Mouse (Mus musculus) liver, postnatal 0 days (tissue): ENCODE results near the gene Triobp. TPM values are rescaled to one million over a fixed set of nuclear protein-coding genes. Genes with fewer than 3 reads are reported as not detected.
"Not testable (repeated sequence)": the region's sequence is repeated elsewhere in the genome, so short reads cannot be mapped to it uniquely, and the experiment has no call there.

Source experiments
- ATAC-seq: fragments of 200-750 bp; cut with Nextera tagmentation; 2 replicates; pipeline ENCODE4 v1.8.0; 2017; ENCODE audit warnings: mild to moderate bottlenecking, moderate library complexity
- DNase-seq: peaks from one replicate; pipeline ENCODE4 v3.0.0-alpha.2; 2016
- H3K27ac ChIP-seq: fragments of 300-500 bp; sonication (generic); 2 replicates; pipeline ENCODE4 v1.5.1; 2014; ENCODE audit warnings: antibody characterized with exemption, moderate library complexity, mild to moderate bottlenecking, low read depth
- H3K27me3 ChIP-seq: fragments of 300-500 bp; sonication (generic); 2 replicates; pipeline ENCODE4 v1.6.1; 2014; ENCODE audit warnings: low read length, control low read depth, mixed read lengths; ENCODE audit not compliant: insufficient read depth
- H3K36me3 ChIP-seq: fragments of 300-500 bp; sonication (generic); replicated peaks from 2 replicates; pipeline ENCODE4 v1.6.1; 2014; ENCODE audit warnings: mild to moderate bottlenecking, control low read depth, low read length, moderate library complexity, mixed read lengths; ENCODE audit not compliant: insufficient read depth
- H3K4me1 ChIP-seq: fragments of 300-500 bp; sonication (generic); 2 replicates; pipeline ENCODE4 v1.6.1; 2014; ENCODE audit warnings: antibody characterized with exemption, mild to moderate bottlenecking, control low read depth; ENCODE audit not compliant: insufficient read depth
- H3K4me2 ChIP-seq: fragments of 300-500 bp; sonication (generic); 2 replicates; pipeline ENCODE4 v1.6.1; 2014; ENCODE audit warnings: low read depth, mild to moderate bottlenecking, low read length, moderate library complexity, mixed read lengths
- H3K4me3 ChIP-seq: fragments of 300-500 bp; sonication (generic); 2 replicates; pipeline ENCODE4 v1.5.1; 2014; ENCODE audit warnings: low read depth, low read length
- H3K9ac ChIP-seq: fragments of 300-500 bp; sonication (generic); replicated peaks from 2 replicates; pipeline ENCODE4 v1.6.1; 2014; ENCODE audit warnings: mild to moderate bottlenecking, moderate library complexity
- H3K9me3 ChIP-seq: fragments of 300-500 bp; sonication (generic); 2 replicates; pipeline ENCODE4 v1.6.1; 2016; ENCODE audit warnings: mild to moderate bottlenecking, control low read depth, low read length, mixed read lengths
- CTCF ChIP-seq: sonication (generic); IDR thresholded peaks from 2 replicates; pipeline ENCODE4 v1.5.1; 2016; ENCODE audit warnings: antibody characterized with exemption, low read depth
- EP300 ChIP-seq: IDR thresholded peaks from 2 replicates; pipeline ENCODE4 v1.6.1; 2016; ENCODE audit warnings: antibody characterized with exemption, low read depth, mild to moderate bottlenecking
- WGBS: fragments of 180-500 bp; shearing (Covaris S2); extraction: QIAGEN DNeasy Blood & Tissue Kit; methylation state at CpG from one replicate; pipeline ENCODE4 v1.1.7; 2014; ENCODE audit not compliant: insufficient replicate concordance; 5-methylcytosine and 5-hydroxymethylcytosine counted together
- polyA plus RNA-seq: library from polyadenylated mRNA; unstranded; fragments of >200 nt; fragmentation: Nextera tagmentation; extraction: Ambion mirVana; gene quantifications from 2 replicates; pipeline ENCODE4 v1.2.1, GENCODE M21; 2015

Gene Triobp
- polyA plus RNA-seq, 1 experiment from 2014 or later = 11.9 TPM

DNA sequence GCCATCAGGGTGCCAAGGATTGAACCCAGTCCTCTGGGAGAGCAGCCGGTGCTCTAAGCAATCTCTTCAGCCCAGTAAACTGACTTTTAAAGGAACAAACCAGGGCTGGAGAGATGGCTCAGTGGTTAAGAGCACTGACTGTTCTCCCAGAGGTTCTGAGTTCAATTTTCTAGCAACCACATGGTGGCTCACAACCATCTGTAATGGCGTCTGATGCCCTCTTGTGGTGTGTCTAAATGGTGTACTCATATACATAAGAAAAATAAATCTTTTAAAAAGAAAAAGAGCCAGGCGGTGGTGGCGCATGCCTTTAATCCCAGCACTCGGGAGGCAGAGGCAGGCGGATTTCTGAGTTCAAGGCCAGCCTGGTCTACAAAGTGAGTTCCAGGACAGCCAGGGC, 60.3 kb downstream of the Triobp start:
- not testable (repeated sequence) for H3K4me2 ChIP-seq, DNase-seq, H3K9ac ChIP-seq, H3K4me3 ChIP-seq, H3K9me3 ChIP-seq, H3K27me3 ChIP-seq, H3K27ac ChIP-seq, H3K4me1 ChIP-seq, ATAC-seq
- TF ChIP-seq CTCF = peak; percentile 23; the same call in 1 of the 2 replicates
- WGBS = 83% methylated on average over 6 of the region's 6 CpGs
- H3K36me3 ChIP-seq = peaks cover 31% of the 10 kb centered on the region

DNA sequence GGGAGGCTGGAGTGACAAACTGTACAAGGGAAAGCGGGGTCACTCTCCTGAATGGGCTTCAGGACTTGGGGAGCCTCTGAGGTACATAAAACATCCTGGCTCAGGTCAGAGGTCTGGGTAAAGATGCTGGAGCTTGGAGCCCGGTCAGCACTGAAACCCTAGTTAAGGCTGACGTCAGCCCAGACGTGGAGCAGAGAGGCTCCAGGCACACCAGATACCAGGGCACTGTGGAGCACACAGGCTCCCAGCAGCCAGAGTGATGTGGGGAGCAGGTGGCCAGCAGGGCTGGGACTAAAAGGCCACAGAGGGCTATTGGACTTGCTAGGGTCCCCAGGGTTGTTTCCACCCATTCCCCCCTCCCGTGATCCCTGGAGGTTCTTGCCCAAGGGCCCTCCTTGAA, 62.2 kb downstream of the Triobp start:
- TF ChIP-seq EP300 (no peak), CTCF (no peak)
- Histone ChIP-seq H3K9ac (no peak overlapping the region), H3K9me3 (no peaks in the 10 kb centered on the region), H3K27me3 (no peaks in the 10 kb centered on the region), H3K4me1 (no peaks in the 10 kb centered on the region), H3K4me3 (no peak overlapping the region), H3K27ac (no peak overlapping the region), H3K4me2 (no peak overlapping the region), H3K36me3 (peaks cover 14% of the 10 kb centered on the region)
- ATAC-seq (no peak), DNase-seq (no peak)
- WGBS = 81% methylated on average over 5 of the region's 5 CpGs

DNA sequence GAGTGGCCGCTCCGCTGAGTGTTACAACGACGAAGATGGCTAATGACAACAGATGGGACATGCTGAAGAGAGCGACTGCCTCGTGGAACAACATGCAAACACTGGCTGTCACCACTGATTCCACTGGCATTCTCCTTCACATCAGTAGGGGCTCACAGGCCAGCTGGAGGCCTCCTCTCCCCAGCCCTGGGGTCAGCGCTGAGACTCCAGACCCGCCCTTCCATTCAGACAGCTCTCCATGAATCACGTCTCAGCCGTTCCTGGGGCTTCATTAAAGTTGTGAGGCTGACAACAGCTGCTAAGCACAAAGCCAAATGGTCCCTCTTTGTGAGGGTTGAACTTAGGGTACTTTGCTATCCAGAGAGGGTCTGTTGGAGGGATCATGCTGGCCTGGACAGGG, 64.0 kb downstream of the Triobp start:
- 73% methylated on average over 10 of the region's 10 CpGs for WGBS
- no peak for TF ChIP-seq EP300
- no peak for TF ChIP-seq CTCF

DNA sequence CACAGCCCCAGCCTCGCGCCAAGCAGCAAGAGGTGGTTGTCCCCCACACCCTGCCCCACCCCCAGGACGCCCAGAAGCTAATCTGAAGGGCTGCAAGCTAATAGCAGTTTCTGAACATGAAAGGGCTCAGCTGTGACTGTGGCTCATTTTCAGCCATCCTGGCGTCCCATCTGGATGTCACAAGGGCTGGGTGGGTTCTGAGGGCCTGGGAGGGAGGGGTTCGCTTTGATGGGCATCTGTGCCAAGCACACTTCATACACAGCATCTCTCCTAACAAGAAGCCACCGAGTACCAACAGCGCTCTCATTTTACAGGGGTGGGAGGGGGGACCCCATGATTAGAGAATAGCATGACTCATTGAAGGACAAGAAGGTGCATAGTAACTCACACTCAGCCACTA, 65.9 kb downstream of the Triobp start:
- H3K27ac ChIP-seq = no peak overlapping the region
- H3K4me1 ChIP-seq = no peaks in the 10 kb centered on the region
- H3K4me2 ChIP-seq = no peak overlapping the region
- H3K27me3 ChIP-seq = no peaks in the 10 kb centered on the region
- ATAC-seq = no peak
- no peak for DNase-seq
- WGBS = 56% methylated on average over 7 of the region's 7 CpGs
- TF ChIP-seq EP300 (no peak), CTCF (no peak)
- H3K9me3 ChIP-seq = no peaks in the 10 kb centered on the region
- no peak overlapping the region for H3K9ac ChIP-seq
- H3K36me3 ChIP-seq = no peaks in the 10 kb centered on the region
- no peak overlapping the region for H3K4me3 ChIP-seq

More for the DNA sequence above, 64.0 kb downstream of the Triobp start:
- no peak overlapping the region for H3K4me3 ChIP-seq
- no peaks in the 10 kb centered on the region for H3K4me1 ChIP-seq
- no peaks in the 10 kb centered on the region for H3K27me3 ChIP-seq
- no peak overlapping the region for H3K27ac ChIP-seq
- no peak overlapping the region for H3K9ac ChIP-seq
- H3K4me2 ChIP-seq = no peak overlapping the region
- no peaks in the 10 kb centered on the region for H3K9me3 ChIP-seq
- no peak for DNase-seq
- peaks cover under 1% of the 10 kb centered on the region; the same call in 1 of the 2 replicates for H3K36me3 ChIP-seq
- no peak for ATAC-seq

DNA sequence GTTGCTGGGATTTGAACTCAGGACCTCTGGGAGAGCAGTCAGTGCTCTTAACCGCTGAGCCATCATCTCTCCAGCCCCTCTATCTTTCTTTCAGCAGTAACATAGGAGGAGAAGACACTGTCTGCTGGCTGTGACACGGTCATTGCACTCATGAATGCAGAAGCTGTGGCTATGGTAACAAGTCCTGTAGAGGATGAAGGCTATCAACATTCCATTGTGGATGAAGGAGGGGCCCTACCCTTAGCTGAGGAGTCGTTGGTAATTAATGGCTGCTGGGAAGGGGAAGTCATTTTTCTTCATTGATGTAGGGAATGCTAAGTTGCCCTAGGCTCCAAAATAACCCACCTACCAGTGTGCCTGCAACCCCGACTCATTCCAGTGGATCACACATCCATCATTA, 70.7 kb downstream of the Triobp start:
- ATAC-seq (no peak), DNase-seq (no peak)
- Histone ChIP-seq H3K9me3 (no peaks in the 10 kb centered on the region), H3K27ac (no peak overlapping the region), H3K4me1 (peaks cover 8% of the 10 kb centered on the region), H3K4me3 (no peak overlapping the region), H3K36me3 (no peaks in the 10 kb centered on the region), H3K4me2 (no peak overlapping the region), H3K27me3 (no peaks in the 10 kb centered on the region), H3K9ac (no peak overlapping the region)
- TF ChIP-seq CTCF (no peak), EP300 (no peak)
- 44% methylated on average over 4 of the region's 4 CpGs for WGBS

DNA sequence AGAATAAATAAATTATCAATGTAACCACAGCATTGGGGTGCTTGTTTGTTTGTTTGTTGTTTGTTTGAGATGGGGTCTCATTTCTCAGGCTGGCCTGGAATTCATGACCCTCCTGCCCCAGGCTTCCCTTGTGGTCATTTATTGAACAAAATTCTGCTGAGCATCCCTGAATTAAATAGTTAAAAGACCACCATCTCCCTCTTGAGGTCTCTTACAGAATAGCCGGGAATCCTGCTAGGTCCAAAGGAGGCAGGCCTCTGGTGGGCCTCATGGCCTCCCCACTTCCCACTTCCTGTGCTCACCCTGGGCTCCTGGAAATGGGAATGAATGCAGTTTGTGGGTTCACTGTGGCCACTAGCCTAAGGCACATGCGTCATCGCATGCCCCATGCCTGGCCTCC, 71.4 kb downstream of the Triobp start:
- Histone ChIP-seq H3K9ac (no peak overlapping the region), H3K36me3 (no peaks in the 10 kb centered on the region), H3K27ac (no peak overlapping the region), H3K4me1 (peaks cover 8% of the 10 kb centered on the region), H3K27me3 (no peaks in the 10 kb centered on the region), H3K9me3 (no peaks in the 10 kb centered on the region), H3K4me3 (no peak overlapping the region), H3K4me2 (no peak overlapping the region)
- DNase-seq (no peak), ATAC-seq (no peak)
- TF ChIP-seq EP300 (no peak), CTCF (peak; percentile 15; the same call in 1 of the 2 replicates)
- WGBS = 70% methylated on average over 3 of the region's 3 CpGs

DNA sequence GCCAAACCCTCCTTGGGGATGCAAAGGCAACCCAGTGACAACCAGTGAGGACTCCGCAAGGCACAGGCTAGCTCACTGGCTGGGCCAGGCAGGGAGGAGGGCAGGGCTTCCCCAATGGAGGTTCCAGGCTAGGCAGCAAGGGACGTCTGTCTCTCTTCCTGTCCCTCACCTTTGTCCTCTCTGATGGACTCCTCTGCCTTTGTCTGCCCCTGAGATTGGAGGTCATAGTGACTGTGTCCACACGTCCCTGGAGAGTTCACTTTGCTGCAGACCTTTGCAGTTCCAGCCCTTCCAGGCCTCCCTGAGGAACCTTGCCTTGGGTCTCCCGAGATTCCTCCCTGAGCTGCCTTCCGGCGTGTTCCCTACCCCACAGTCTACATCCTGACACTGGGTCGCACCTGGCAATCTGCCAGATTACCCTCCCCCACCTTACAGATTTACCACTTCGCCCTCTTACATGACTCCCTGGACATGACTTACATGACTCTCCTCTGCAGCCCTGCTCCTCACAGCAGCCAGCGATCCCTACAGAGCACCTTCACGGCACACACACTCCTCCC, 75.2 kb downstream of the Triobp start:
- TF ChIP-seq EP300 (no peak), CTCF (no peak)
- Histone ChIP-seq H3K4me2 (peak overlapping the region; percentile 18), H3K36me3 (no peaks in the 10 kb centered on the region), H3K27ac (peak overlapping the region; percentile 26; the same call in 1 of the 2 replicates), H3K4me1 (peaks cover 18% of the 10 kb centered on the region), H3K9ac (no peak overlapping the region), H3K27me3 (peaks cover 7% of the 10 kb centered on the region; the same call in 1 of the 2 replicates), H3K9me3 (no peaks in the 10 kb centered on the region), H3K4me3 (no peak overlapping the region)
- peak; percentile 45 for DNase-seq
- 56% methylated on average over 10 of the region's 10 CpGs for WGBS
- ATAC-seq = peak; percentile 56
